Mouse (Mus musculus): Measurements from ENCODE around the gene Apln.

- TF ChIP-seq CTCF (IDR thresholded peaks at IDR 0.05; ENCODE audit: insufficient read depth, low read depth, low read length) (no peak), POLR2A (IDR thresholded peaks at IDR 0.05; ENCODE audit: insufficient read depth, low read depth, low read length) (no peak)
These were observed 5.7 kb upstream of the Apln start for GRCm38 (mm10) chrX:48040379-48040778.

Measured in olfactory bulb, adult 2 months (tissue).